Mouse (Mus musculus): ENCODE data around the gene Vmac.

DNA sequence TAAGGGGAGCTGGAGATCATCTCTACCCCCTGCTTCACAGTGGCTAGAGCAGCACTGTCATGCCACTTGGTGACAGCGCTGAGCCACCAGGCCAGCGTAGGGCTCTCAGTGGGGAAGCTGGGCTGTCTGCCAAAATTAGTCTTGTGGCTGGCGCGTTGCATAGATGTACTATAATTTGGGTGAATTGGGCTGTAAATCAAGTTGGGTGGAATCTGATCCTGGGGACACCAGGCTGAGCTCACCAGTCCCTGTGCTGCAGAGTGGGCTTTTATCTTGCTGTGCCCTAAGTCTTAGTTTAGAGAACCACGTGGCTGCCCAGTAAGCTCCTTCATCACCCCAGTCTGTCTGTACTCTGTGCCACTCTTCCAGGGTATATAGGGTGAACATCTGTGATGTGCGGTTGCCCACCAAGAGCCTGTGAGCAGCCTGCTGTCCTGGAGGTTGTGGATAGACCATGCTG, 23.9 kb downstream of the Vmac start:
- no peak for TF ChIP-seq CTCF (IDR thresholded peaks at IDR 0.05; ENCODE audit: extremely low read depth, insufficient read length, insufficient replicate concordance, low read depth, low read length)
- TF ChIP-seq POLR2A (IDR thresholded peaks at IDR 0.05; ENCODE audit: low read depth, low read length) = no peak
